Mouse (Mus musculus): ENCODE data around the gene Gucy1b1.

DNA sequence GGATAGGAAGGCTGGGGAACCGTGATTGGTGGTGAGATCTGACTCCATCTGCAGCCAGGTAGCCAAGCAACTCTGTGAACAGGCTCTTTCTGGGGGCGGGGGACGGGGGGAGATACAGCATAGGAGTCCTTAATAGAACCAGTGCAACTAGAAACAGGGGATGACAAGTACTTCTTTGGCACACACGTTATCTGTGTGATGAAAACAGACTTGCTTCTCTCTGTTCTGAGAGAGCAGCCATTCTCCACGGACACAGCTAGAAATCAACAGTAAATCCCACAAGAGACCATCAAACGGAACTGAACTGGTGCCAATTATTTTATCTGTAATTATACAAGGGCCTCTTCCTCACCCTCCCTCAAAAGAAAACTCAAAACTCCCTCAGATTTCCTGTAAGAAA, 29.7 kb upstream of the Gucy1b1 start:
- TF ChIP-seq CTCF (IDR thresholded peaks at IDR 0.05; ENCODE audit: insufficient read depth, low read length) (no peak), POLR2A (IDR thresholded peaks at IDR 0.05; ENCODE audit: borderline replicate concordance, extremely low read depth, low read depth, low read length) (no peak)

All from lung, adult 2 months (tissue).